In genomic region chr6:114354635-114355034, GRCm38 (mm10) we compare ENCODE assay signal across 24 mouse cellular contexts. TPM values are rescaled to one million over a fixed set of nuclear protein-coding genes. Genes with fewer than 3 reads are reported as not detected.
DNase-seq lines count a peak whose midpoint lies in the region; ATAC-seq and TF ChIP-seq lines count a peak whose summit lies in the region.
"Had no signal": no experiment of that assay in that cellular context is flagged by ENCODE, and none has a peak within 500 bp of the region (broad histone marks: within the 10 kb centered on the region; RNA-seq: fewer than 3 reads in every experiment).

No protein-coding gene starts in this region.

- no peak overlapping the region for H3K4me3 ChIP-seq in C2C12 (ENCODE audit: insufficient read depth, poor library complexity, severe bottlenecking)
- H3K4me3 ChIP-seq: embryonic facial prominence, embryonic 10.5 days; erythroblast, embryonic 14.5 days; forebrain, embryonic 10.5 days; gastrocnemius, adult 2 months; heart, embryonic 13.5 days; hindbrain, embryonic 15.5 days had no signal

- no peaks in the 10 kb centered on the region for H3K27me3 ChIP-seq in C2C12 (ENCODE audit: control insufficient read depth, insufficient read depth, insufficient read length)
- H3K27me3 ChIP-seq: hindbrain, embryonic 15.5 days had no signal

- no peaks in the 10 kb centered on the region for H3K79me2 ChIP-seq in C2C12 (ENCODE audit: control insufficient read depth, insufficient read depth)

- intact Hi-C loops in left cerebral cortex, postnatal 36 days (cut with DNase I) = no loop called here

- peak; percentile 81 for ATAC-seq in frontal cortex, adult (ENCODE audit: low TSS enrichment)
- ATAC-seq: forebrain, embryonic 14.5 days had no signal

- no peak overlapping the region for H3ac ChIP-seq in C2C12 (ENCODE audit: control insufficient read depth, insufficient read length, low read depth)

- no peaks in the 10 kb centered on the region for H3K79me3 ChIP-seq in C2C12 (ENCODE audit: low read depth)

- H3K36me3 ChIP-seq in C2C12 (ENCODE audit: control insufficient read depth, insufficient read depth) = no peaks in the 10 kb centered on the region
- H3K36me3 ChIP-seq: embryonic facial prominence, embryonic 10.5 days; forebrain, embryonic 10.5 days; heart, embryonic 13.5 days; hindbrain, embryonic 15.5 days had no signal

- DNase-seq in frontal cortex, postnatal 25 days (ENCODE audit: low spot score in 2 of 2) = no peak
- DNase-seq in left cerebral cortex, adult 18-20 months (ENCODE audit: low spot score in 2 of 2) = peak; percentile 36 to 49
- no peak for DNase-seq in left cerebral cortex, postnatal 36 days (ENCODE audit: low spot score in 2 of 2)
- DNase-seq in telencephalon, adult 2 months (ENCODE audit: low read depth, low spot score) = peak; percentile 58
- no peak for DNase-seq in cerebellum, adult 11 months
- DNase-seq: adrenal gland, postnatal 10 days; B cell, adult 2 months; cerebellum, adult 2 months; cerebellum, postnatal 10 days; gastrocnemius, adult 2 months; gastrocnemius, postnatal 36 days; heart, adult 11 months; heart, postnatal 36 days had no signal

- TF ChIP-seq CTCF in C2C12 (IDR thresholded peaks at IDR 0.05; ENCODE audit: control insufficient read depth, insufficient read depth, insufficient read length) = no peak

TF ChIP-seq in C2C12, 6 proteins besides CTCF, POLR2A, EP300 and RAD21:
- TF ChIP-seq USF1 (IDR thresholded peaks at IDR 0.05; ENCODE audit: low read depth) (no peak), MYOD1 (IDR thresholded peaks at IDR 0.05; ENCODE audit: control insufficient read depth, insufficient read length, low read depth) (peak; percentile 29), FOSL1 (IDR thresholded peaks at IDR 0.05; ENCODE audit: insufficient read depth, low read length, poor library complexity, severe bottlenecking) (no peak)

RNA-seq across cellular contexts. Expression of gene Hrh1, which starts 43.1 kb away (rescaled TPM):
- 10 to 100 TPM; 25.9 to 32.0 TPM for total RNA-seq in left cerebral cortex, adult 18-20 months (2021)
- 10 to 100 TPM; 21.0 to 23.1 TPM for total RNA-seq in left cerebral cortex, postnatal 36 days (2021)
- 0.55 TPM for polyA plus RNA-seq in C2C12 (2012; fragmentation: generic; extraction: Trizol)
- total RNA-seq: MEL had no signal
- polyA plus RNA-seq: embryonic facial prominence, embryonic 14.5 days; heart, embryonic 13.5 days; heart, postnatal 0 days had no signal

Comparison
In these comparisons a context has a peak if more than half of its experiments do, and no peak if none do; other contexts are left out.
1. DNase-seq: peak in left cerebral cortex, adult 18-20 months (2 of 2) and telencephalon, adult 2 months (single experiment); none in frontal cortex, postnatal 25 days (0 of 2), left cerebral cortex, postnatal 36 days (0 of 2) and cerebellum, adult 11 months (single experiment).